Mouse (Mus musculus) cerebellum, postnatal 25 days (tissue): ENCODE results near the gene Gm14744.
"Not testable (repeated sequence)": the region's sequence is repeated elsewhere in the genome, so short reads cannot be mapped to it uniquely, and the experiment has no call there.

Experiments used
- DNase-seq, 2 experiments: peaks; one replicate each; pipeline ENCODE4 v3.0.0; 2021; ENCODE audit warnings: mixed read lengths in 2 of 2

The Gm14744 gene

GRCm38 (mm10) chrX:77864458-77864857, at the start of gene Gm14744:
TSS of gene Gm14744 (plus strand) at chrX:77864758.
- not testable (repeated sequence) for DNase-seq

GRCm38 (mm10) chrX:77853523-77853922, 11.0 kb upstream of the Gm14744 start, which contains the start of gene Pbsn:
TSS of gene Pbsn (minus strand) at chrX:77853623.
- DNase-seq = no peak

GRCm38 (mm10) chrX:77880033-77880432, 15.5 kb downstream of the Gm14744 start:
- not testable (repeated sequence) for DNase-seq
